Mouse (Mus musculus) forebrain, embryonic 10.5 days (tissue): ENCODE results near the gene Naa11. TPM values are rescaled to one million over a fixed set of nuclear protein-coding genes. Genes with fewer than 3 reads are reported as not detected.
A peak's percentile ranks its signal among the peaks of the same experiment; 100 is the strongest.

Experiments used
- DNase-seq: peaks from one replicate; pipeline ENCODE4 v3.0.0-alpha.2; 2017; ENCODE audit warnings: low spot score; ENCODE audit errors: extremely low spot score
- H3K27ac ChIP-seq: fragments of 300-500 bp; sonication (generic); 2 replicates; pipeline ENCODE4 v1.5.1; 2016; ENCODE audit warnings: mild to moderate bottlenecking
- H3K27me3 ChIP-seq: fragments of 300-500 bp; sonication (generic); 2 replicates; pipeline ENCODE4 v1.6.1; 2016; ENCODE audit warnings: mild to moderate bottlenecking; ENCODE audit not compliant: poor library complexity, severe bottlenecking
- H3K36me3 ChIP-seq: fragments of 300-500 bp; sonication (generic); replicated peaks from 2 replicates; pipeline ENCODE4 v1.6.1; 2016; ENCODE audit warnings: mild to moderate bottlenecking, moderate library complexity
- H3K4me1 ChIP-seq: fragments of 300-500 bp; sonication (generic); 2 replicates; pipeline ENCODE4 v1.6.1; 2016
- H3K4me3 ChIP-seq: fragments of 300-500 bp; sonication (generic); 2 replicates; pipeline ENCODE4 v1.5.1; 2016; ENCODE audit warnings: mild to moderate bottlenecking, moderate library complexity
- H3K9me3 ChIP-seq: fragments of 300-500 bp; sonication (generic); 2 replicates; pipeline ENCODE4 v1.6.1; 2016; ENCODE audit warnings: mild to moderate bottlenecking, moderate library complexity
- WGBS: fragments of 180-500 bp; shearing (Covaris S2); methylation state at CpG from one replicate; pipeline ENCODE4 v1.1.7; 2016; 5-methylcytosine and 5-hydroxymethylcytosine counted together
- polyA plus RNA-seq: library from polyadenylated mRNA; unstranded; fragments of >200 nt; fragmentation: Nextera tagmentation; extraction: Ambion mirVana; gene quantifications from 2 replicates; pipeline ENCODE4 v1.2.1, GENCODE M21; 2016

Naa11 gene
- not detected in 2 replicates for polyA plus RNA-seq

DNA sequence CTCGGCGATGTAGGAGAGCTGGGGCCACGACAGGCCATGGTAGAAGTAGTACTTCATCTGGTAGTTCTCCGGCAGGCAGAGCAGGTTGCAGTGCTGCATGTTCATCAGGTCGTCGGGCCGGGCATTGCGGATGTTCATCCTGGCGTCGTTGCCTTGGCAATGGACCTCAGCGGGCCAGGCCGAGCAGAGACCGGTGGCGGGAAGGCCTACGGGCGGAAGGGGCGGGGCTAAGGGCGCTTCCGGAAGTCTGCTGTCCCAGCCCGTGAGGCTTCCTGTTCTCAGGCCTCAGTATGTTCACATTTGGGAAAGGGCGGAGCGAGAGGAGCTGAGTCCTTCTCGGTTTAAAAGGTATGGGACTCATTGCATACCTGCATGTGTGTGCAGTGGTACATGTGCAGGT is at the start of gene Naa11:
TSS of gene Naa11 (minus strand) at position 220 of the 400 bp plus-strand sequence.
- H3K36me3 ChIP-seq, result no peaks in the 10 kb centered on the region
- no peaks in the 10 kb centered on the region for H3K4me1 ChIP-seq
- H3K27ac ChIP-seq, result no peak within 1 kb of the TSS
- H3K4me3 ChIP-seq, result no peak within 1 kb of the TSS
- no peak for DNase-seq
- WGBS, result 94% methylated on average over 23 of the region's 23 CpGs
- no peaks in the 10 kb centered on the region for H3K27me3 ChIP-seq
- H3K9me3 ChIP-seq, result peaks cover 5% of the 10 kb centered on the region; the same call in 1 of the 2 replicates

DNA sequence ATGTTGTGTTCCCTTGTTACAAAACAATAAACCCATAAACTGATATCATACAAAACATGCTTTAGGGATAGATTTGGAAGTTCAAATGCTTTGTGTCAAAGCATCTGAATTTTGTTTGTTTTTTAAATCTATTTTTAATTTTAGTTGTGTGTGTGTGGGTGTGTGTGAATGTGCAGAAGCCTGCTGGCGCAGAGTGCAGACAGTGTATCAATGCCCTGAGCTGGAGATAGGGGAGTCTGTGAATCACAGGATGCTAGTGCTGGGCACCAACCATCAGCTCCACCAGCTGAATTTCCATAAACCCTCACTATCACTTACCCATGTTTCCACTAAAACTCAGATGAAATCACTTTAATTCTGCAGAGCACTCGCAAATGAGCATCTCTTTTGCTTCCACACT is 40.3 kb upstream of the Naa11 start:
- Histone ChIP-seq H3K27me3 (no peaks in the 10 kb centered on the region), H3K27ac (no peak overlapping the region), H3K4me3 (no peak overlapping the region), H3K9me3 (no peaks in the 10 kb centered on the region), H3K4me1 (no peaks in the 10 kb centered on the region), H3K36me3 (no peaks in the 10 kb centered on the region)
- 83% methylated on average over 2 of the region's 2 CpGs for WGBS
- no peak for DNase-seq

DNA sequence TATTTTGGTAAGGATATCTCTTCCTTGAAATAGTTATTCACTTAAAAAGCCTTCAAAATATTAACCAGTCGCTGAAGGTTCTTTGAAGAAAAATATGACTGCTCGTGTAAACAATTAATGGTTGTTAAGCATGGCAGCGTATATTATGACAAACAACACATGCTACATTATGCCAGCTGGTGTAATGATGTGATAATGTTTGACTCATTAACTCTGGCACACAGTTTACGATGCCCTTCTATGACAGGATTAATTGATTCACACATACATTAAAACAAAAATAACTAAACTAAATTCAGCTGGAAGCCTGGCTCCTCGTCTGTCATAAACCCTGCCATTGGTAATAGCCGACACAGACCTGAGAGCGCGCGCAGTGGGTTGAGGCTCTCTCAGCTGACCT is 37.8 kb upstream of the Naa11 start:
- Histone ChIP-seq H3K27ac (no peak overlapping the region), H3K36me3 (no peaks in the 10 kb centered on the region), H3K27me3 (no peaks in the 10 kb centered on the region), H3K4me3 (no peak overlapping the region), H3K4me1 (no peaks in the 10 kb centered on the region), H3K9me3 (no peaks in the 10 kb centered on the region)
- WGBS, result 93% methylated on average over 9 of the region's 9 CpGs
- DNase-seq, result no peak

DNA sequence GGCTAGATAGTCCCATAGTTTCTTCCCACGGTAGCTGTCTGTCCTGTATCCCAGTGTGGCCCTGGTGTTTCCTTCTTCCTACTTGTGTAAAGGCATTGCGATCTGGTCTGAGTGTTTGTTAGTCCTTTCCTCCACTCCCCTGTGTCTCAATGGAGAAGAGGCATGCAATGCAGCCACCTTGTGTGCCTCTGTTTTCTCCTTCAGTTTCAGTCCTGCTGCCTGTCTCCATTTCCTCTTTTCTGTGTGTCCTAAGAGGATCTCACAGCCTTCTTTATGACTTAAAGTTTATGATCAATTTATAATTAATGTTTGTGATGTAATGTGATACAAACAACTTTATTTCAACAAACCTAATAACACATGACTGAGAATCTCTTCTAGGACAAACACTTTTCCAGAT is 29.5 kb upstream of the Naa11 start:
- Histone ChIP-seq H3K9me3 (no peaks in the 10 kb centered on the region), H3K36me3 (no peaks in the 10 kb centered on the region), H3K27me3 (no peaks in the 10 kb centered on the region), H3K4me3 (no peak overlapping the region), H3K27ac (no peak overlapping the region), H3K4me1 (no peaks in the 10 kb centered on the region)
- WGBS, result 97% methylated on average over 2 of the region's 2 CpGs
- no peak for DNase-seq

DNA sequence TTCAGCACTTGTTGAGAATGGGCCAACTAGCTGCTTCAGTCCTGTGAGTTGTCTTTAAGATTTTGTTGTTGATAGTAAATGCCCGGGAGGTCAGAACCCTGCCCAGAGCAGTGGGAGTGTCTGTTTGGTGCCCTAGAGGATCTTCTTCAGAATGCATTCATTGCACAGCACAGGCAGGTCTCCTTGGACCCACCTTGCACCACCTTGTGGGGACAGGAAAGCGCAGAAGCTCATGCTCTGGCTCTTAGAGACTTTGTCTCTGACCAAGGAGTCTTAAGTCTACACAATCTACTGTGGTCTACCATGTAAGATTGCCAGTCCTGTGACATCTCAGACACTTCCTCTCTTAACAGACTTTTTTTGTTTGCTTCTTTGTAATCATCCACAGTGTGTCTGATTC is 25.0 kb upstream of the Naa11 start:
- no peaks in the 10 kb centered on the region for H3K4me1 ChIP-seq
- no peak overlapping the region for H3K27ac ChIP-seq
- no peaks in the 10 kb centered on the region for H3K9me3 ChIP-seq
- no peak for DNase-seq
- H3K36me3 ChIP-seq, result no peaks in the 10 kb centered on the region
- 88% methylated on average over 2 of the region's 2 CpGs for WGBS
- H3K27me3 ChIP-seq, result no peaks in the 10 kb centered on the region
- no peak overlapping the region for H3K4me3 ChIP-seq

DNA sequence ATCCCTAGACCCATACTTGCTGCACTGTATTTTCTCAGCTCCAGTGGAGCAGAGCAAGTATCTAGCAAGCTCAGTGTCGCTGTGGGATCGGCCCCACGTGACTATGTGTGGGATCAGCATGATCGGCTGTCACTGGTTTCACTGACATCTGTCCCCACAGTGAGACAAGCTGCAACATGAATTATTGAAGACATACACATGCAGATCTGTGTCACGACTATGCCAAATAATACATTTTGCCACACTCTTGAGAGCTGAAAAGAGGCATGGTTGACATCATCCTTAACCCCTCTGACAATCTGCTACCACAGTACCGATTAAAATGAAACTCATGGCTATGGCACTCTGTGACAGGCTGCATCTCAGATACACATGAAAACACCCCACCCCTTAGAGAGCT is 23.7 kb upstream of the Naa11 start:
- Histone ChIP-seq H3K4me1 (no peaks in the 10 kb centered on the region), H3K27ac (no peak overlapping the region), H3K4me3 (no peak overlapping the region), H3K36me3 (no peaks in the 10 kb centered on the region), H3K9me3 (no peaks in the 10 kb centered on the region), H3K27me3 (no peaks in the 10 kb centered on the region)
- WGBS, result 90% methylated on average over 6 of the region's 6 CpGs
- no peak for DNase-seq

DNA sequence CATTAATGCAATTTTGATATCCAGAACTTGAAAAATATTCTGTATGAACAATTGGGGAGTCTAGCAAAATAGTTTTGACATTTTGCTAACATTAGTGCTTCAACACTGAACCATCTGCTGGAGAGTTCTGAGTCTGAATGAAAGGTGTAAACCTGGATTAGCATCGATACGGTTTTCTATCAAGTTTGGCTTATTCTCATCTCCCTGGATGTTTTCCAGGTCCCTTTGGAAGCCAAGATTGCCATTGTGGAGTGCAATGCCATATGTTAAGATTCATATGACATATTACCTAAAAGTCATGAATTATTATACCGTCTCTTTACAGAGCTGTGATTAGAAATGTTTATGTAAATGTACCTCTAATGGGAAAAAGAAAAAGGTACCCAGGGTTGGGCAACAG is 21.5 kb upstream of the Naa11 start:
- Histone ChIP-seq H3K4me1 (no peaks in the 10 kb centered on the region), H3K36me3 (no peaks in the 10 kb centered on the region), H3K27ac (no peak overlapping the region), H3K4me3 (no peak overlapping the region), H3K27me3 (no peaks in the 10 kb centered on the region), H3K9me3 (no peaks in the 10 kb centered on the region)
- WGBS, result 97% methylated on average over 3 of the region's 3 CpGs
- DNase-seq, result no peak

DNA sequence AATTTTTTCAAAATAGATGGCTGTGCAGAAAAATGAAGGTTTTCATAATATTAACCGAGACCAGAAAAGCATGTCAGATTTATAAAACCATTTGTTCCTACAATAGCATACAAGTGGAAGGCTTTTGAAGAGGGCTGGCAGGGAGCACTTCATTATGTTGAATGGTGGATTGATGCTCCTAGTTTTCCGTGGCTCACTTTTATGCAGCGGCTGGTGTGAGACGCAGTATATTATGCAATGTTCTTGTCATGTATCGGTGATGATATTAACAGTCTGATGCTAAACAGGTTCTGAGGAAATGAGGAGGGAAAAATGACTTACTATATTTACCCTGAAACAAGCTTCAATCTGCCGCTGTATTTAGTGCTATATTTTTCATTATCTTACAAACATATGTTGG is 18.0 kb upstream of the Naa11 start:
- no peaks in the 10 kb centered on the region for H3K36me3 ChIP-seq
- no peak overlapping the region for H3K4me3 ChIP-seq
- H3K9me3 ChIP-seq, result no peaks in the 10 kb centered on the region
- H3K27ac ChIP-seq, result no peak overlapping the region
- H3K4me1 ChIP-seq, result no peaks in the 10 kb centered on the region
- WGBS, result 95% methylated on average over 6 of the region's 6 CpGs
- no peaks in the 10 kb centered on the region for H3K27me3 ChIP-seq
- DNase-seq, result no peak

DNA sequence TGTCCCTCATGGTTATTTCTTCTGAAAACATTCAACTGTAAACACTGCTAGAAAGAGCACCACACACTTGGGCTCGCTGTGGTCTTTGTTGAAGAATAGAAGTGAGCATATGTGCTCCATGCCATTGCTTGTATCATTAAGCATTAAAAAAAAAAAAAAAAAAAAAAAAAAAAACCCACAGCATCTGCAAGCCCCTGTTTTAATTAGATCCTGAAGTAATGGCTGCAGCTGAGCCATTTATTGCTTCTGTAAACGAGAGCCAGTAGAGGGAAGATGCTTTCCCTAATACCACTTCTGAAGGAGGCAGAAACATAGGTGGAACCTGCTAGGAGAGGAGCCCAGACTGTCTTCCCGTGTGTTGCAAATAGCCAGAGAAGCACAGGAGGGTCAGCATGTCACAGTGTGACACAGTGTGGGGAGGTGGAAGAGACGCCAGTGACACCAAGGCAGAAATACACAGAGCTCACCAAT is 17.1 kb upstream of the Naa11 start:
- no peaks in the 10 kb centered on the region for H3K4me1 ChIP-seq
- no peaks in the 10 kb centered on the region for H3K36me3 ChIP-seq
- H3K9me3 ChIP-seq, result no peaks in the 10 kb centered on the region
- no peaks in the 10 kb centered on the region for H3K27me3 ChIP-seq
- no peak for DNase-seq
- no peak overlapping the region for H3K27ac ChIP-seq
- H3K4me3 ChIP-seq, result no peak overlapping the region
- WGBS, result 71% methylated on average over 4 of the region's 4 CpGs

DNA sequence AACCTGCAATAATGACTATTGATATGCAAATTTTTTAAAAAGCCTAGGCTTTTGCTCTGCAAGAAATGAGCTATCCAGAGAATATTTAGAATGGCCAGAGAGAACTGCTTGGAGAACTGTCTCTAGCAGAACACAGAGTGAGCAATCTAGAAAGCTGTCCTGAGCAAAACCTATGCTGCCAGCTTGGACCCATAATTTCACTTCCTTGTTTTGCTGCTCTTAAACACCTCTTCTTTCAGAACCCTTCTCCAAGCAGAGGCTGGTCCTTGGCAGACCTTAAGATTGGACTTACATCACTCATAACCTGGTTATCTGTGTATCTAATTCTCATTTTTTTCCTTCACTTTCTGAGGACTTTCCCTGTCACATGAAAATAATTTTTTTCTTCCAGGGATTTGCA is 8.9 kb upstream of the Naa11 start:
- no peak overlapping the region for H3K4me3 ChIP-seq
- no peaks in the 10 kb centered on the region for H3K9me3 ChIP-seq
- no peak overlapping the region for H3K27ac ChIP-seq
- no peaks in the 10 kb centered on the region for H3K4me1 ChIP-seq
- DNase-seq, result no peak
- no peaks in the 10 kb centered on the region for H3K27me3 ChIP-seq
- H3K36me3 ChIP-seq, result no peaks in the 10 kb centered on the region

DNA sequence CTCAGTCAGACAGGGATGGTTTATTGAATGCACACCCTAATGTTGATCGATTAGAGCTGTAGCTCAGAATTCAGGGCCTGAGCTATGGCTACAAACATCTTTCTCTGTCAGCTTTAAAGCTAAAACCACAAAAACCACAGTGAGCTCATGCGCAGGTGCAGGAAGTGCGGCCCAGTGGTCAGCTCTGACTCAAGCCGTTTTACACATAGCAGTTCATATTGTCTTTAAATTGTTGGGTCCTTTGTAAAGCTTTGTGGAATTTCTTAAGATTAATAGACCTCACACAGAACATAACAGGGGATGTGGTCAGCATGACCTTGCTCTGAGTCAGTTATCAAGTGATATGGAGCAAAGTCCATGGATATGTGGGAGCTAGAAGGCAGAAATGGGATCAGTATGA is 5.4 kb upstream of the Naa11 start:
- no peak overlapping the region for H3K27ac ChIP-seq
- H3K4me1 ChIP-seq, result no peaks in the 10 kb centered on the region
- no peak overlapping the region for H3K4me3 ChIP-seq
- WGBS, result 92% methylated on average over 4 of the region's 4 CpGs
- H3K9me3 ChIP-seq, result no peaks in the 10 kb centered on the region
- no peaks in the 10 kb centered on the region for H3K36me3 ChIP-seq
- H3K27me3 ChIP-seq, result no peaks in the 10 kb centered on the region
- DNase-seq, result no peak

DNA sequence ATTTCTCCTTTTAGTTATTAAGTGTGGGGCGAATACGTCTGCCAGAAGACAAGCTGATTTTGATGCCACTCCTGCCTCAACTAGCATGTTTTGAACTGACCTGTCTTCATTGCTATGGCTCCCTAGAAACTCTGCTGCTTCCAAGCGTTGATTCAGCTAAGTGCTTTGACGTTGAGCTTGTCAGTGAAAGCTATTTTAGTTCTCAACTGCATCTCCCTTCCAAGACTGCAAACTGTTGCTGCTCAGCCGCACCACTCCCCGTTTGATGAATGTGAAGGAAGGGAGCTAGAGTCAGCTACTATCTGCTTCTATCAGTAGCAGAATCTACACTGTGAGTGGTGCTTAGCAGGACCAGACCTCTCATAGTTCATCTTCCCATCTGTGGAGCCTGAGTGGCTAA is 4.6 kb downstream of the Naa11 start:
- Histone ChIP-seq H3K27me3 (no peaks in the 10 kb centered on the region), H3K36me3 (no peaks in the 10 kb centered on the region), H3K27ac (no peak overlapping the region), H3K4me1 (peaks cover 5% of the 10 kb centered on the region; the same call in 1 of the 2 replicates), H3K9me3 (peaks cover 5% of the 10 kb centered on the region; the same call in 1 of the 2 replicates), H3K4me3 (no peak overlapping the region)
- no peak for DNase-seq
- 90% methylated on average over 6 of the region's 6 CpGs for WGBS

DNA sequence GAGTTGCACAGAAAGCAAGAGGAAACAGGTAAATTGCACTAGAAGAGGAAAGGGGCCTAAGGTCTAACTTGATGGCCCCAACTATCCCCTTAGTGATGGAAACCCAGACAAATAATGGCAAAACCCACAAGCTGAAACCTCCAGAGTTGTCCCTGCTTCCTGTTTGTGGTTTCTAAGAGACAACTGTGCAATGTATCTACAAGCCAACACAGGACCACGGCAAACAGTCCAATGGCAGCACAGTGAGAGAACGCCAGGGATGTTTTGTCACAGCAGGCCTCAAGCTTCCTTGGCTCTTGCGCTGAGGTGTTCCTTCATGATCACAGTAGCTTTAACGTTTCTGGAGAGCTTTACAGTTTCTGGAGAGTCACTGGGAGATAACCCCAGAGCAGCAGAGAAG is 7.8 kb downstream of the Naa11 start:
- Histone ChIP-seq H3K36me3 (no peaks in the 10 kb centered on the region), H3K27me3 (no peaks in the 10 kb centered on the region), H3K9me3 (no peaks in the 10 kb centered on the region), H3K4me1 (peaks cover 10% of the 10 kb centered on the region; the same call in 1 of the 2 replicates), H3K4me3 (no peak overlapping the region), H3K27ac (no peak overlapping the region)
- 91% methylated on average over 4 of the region's 4 CpGs for WGBS
- DNase-seq, result no peak

DNA sequence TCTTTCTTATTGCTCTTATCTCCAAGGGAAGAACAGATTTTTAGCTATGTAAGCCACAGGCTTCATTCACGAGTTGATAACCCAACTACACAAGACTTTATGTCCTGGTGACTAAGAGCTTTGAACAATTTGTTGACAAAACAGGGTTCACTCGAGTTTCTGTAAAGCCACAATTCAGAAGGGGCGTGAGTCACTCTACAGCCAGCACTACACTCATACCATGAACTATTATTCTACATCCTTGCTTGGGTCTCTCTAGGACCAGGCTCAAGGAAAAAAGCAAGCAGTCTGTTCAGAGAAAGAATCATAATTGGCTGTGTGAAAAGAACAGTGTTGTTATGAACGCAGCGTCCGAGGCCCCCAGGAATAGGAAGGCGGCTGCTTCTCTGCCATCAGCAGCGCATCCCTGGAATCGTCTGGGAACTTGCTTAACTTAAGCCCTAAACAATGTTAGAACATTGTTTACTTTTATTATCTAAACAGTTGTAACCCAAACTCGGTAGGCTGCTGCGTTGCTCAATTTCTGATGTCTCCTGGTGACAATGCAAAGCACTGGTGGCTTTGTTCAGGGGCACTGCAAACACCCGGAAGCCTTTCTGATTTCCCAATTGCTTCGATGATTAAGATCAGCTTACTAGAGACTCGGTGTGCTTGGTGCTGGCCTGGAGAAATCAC is 9.5 kb downstream of the Naa11 start:
- H3K4me1 ChIP-seq, result peaks cover 10% of the 10 kb centered on the region; the same call in 1 of the 2 replicates
- H3K27me3 ChIP-seq, result no peaks in the 10 kb centered on the region
- no peak for DNase-seq
- no peak overlapping the region for H3K4me3 ChIP-seq
- H3K36me3 ChIP-seq, result no peaks in the 10 kb centered on the region
- H3K9me3 ChIP-seq, result no peaks in the 10 kb centered on the region
- WGBS, result 74% methylated on average over 14 of the region's 14 CpGs
- 0 out of 2 replicates have a peak overlapping the region, but pooled peaks have one; percentile 11 for H3K27ac ChIP-seq
